Mouse (Mus musculus): Measurements from ENCODE around the gene Gm28044. TPM values are rescaled to one million over a fixed set of nuclear protein-coding genes. Genes with fewer than 3 reads are reported as not detected.
A peak's percentile ranks its signal among the peaks of the same experiment; 100 is the strongest.
"Not testable (repeated sequence)": the region's sequence is repeated elsewhere in the genome, so short reads cannot be mapped to it uniquely, and the experiment has no call there.

Gm28044 gene
- polyA plus RNA-seq, 1 experiment from 2014 or later = 0.67 TPM

DNA sequence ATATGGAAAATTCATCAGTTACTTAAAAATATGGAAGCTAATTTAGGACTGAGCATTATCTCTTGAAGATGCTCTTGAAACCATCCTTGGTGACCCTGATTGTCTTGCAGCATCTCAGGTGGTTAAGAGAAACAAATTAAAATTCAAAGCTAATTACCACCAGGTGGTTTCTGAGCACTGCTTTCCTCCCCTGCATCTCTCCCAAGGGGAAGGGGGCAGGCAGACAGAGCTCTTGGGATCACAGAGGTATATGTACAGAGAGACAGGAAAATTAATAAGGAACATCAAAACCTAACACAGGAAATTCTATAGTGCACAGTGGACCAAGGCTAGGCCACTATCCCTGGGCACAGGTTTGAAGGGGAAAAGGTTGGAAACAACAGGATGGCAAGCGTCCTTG is 27.5 kb downstream of the Gm28044 start:
- Histone ChIP-seq H3K4me2 (peak overlapping the region; percentile 62), H3K36me3 (ENCODE audit: insufficient read depth) (no peaks in the 10 kb centered on the region), H3K4me1 (ENCODE audit: insufficient read depth) (no peaks in the 10 kb centered on the region), H3K27me3 (ENCODE audit: insufficient read depth, low read length) (no peaks in the 10 kb centered on the region), H3K27ac (ENCODE audit: low read depth) (peak overlapping the region; percentile 62), H3K9ac (peak overlapping the region; percentile 34), H3K9me3 (ENCODE audit: low read depth, low read length) (no peaks in the 10 kb centered on the region), H3K4me3 (ENCODE audit: low read depth, low read length) (peak overlapping the region; percentile 45)
- WGBS = 61% methylated on average over 1 of the region's 1 CpGs
- TF ChIP-seq CTCF (IDR thresholded peaks at IDR 0.05; ENCODE audit: low read depth) = no peak
- ATAC-seq (ENCODE audit: insufficient read depth) = peak; percentile 38; the same call in 1 of the 2 replicates
- DNase-seq = no peak

DNA sequence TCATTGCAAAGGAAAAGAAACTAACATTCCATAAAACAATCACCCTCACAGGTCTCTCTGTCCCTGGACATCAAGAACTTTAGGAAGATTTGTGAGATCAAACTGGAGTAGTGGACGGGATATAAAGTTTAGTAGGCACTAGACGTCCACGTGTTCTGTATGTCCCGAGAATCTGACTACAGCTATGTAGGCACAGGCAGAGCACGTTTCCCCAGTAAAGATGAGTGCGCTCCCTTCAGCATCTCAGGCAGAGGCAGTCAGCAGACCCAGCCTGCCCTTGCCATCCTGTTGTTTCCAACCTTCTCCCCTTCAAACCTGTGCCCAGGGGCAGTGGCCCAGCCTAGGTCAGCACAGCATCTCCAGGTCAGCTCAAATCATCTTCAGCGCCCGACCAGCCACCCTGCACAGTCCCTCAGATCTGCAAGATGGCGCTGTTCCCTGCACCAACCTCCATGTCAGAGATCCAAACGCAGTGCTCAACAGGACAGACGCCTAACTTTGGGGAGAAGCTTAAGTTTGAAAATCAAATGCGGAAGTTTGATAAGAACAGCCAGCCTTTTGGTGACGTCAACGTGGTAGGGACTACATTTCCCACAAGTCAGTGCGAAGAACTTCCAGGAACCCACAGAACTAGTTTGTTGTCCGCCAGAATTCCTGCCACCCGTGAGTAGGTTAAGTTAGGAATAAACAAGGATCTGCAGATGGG is 28.2 kb downstream of the Gm28044 start, which contains the start of gene Zfp595:
Zfp595 (minus strand) TSS at position 552 of the 706 bp plus-strand sequence.
- peak; percentile 95 for DNase-seq
- Histone ChIP-seq H3K9ac (peak within 1 kb of the TSS; percentile 34), H3K4me2 (peak within 1 kb of the TSS; percentile 62), H3K27ac (ENCODE audit: low read depth) (peak within 1 kb of the TSS; percentile 62), H3K9me3 (ENCODE audit: low read depth, low read length) (no peaks in the 10 kb centered on the region), H3K4me3 (ENCODE audit: low read depth, low read length) (peak within 1 kb of the TSS; percentile 45), H3K27me3 (ENCODE audit: insufficient read depth, low read length) (no peaks in the 10 kb centered on the region), H3K36me3 (ENCODE audit: insufficient read depth) (no peaks in the 10 kb centered on the region), H3K4me1 (ENCODE audit: insufficient read depth) (no peaks in the 10 kb centered on the region)
- ATAC-seq (ENCODE audit: insufficient read depth) = peak; percentile 95
- TF ChIP-seq CTCF (IDR thresholded peaks at IDR 0.05; ENCODE audit: low read depth) = peak; percentile 64
- 12% methylated on average over 17 of the region's 17 CpGs for WGBS

DNA sequence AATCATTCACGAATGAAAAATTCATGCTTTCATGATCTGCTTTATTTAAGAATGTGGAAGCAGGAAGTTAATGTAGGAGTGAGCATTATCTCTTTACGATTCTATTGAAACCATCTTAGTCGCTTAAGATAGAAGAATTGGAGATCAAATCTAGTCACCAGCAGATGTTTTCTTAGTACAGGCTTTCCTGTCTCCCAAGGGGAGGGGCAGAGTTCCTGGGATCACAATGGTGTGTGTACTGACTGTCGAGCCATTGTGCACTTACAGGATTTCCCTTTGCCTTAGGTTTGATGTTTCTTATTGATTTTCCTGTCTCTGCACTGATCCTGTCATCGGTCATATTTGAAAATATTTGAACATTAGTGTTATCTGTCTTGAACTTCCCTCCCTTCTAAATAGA is 53.6 kb downstream of the Gm28044 start:
- peak; percentile 41 for DNase-seq
- no peaks in the 10 kb centered on the region for H3K27me3 ChIP-seq (ENCODE audit: insufficient read depth, low read length)
- TF ChIP-seq CTCF (IDR thresholded peaks at IDR 0.05; ENCODE audit: low read depth) = no peak
- WGBS = 23% methylated on average over 5 of the region's 5 CpGs
- peak overlapping the region; percentile 74; the same call in 1 of the 2 replicates for H3K9ac ChIP-seq
- no peaks in the 10 kb centered on the region for H3K4me1 ChIP-seq (ENCODE audit: insufficient read depth)
- H3K4me3 ChIP-seq (ENCODE audit: low read depth, low read length) = peak overlapping the region; percentile 67
- H3K4me2 ChIP-seq = peak overlapping the region; percentile 75
- peak; percentile 65 for ATAC-seq (ENCODE audit: insufficient read depth)
- H3K36me3 ChIP-seq (ENCODE audit: insufficient read depth) = no peaks in the 10 kb centered on the region
- H3K27ac ChIP-seq (ENCODE audit: low read depth) = peak overlapping the region; percentile 18; the same call in 1 of the 2 replicates
- no peaks in the 10 kb centered on the region for H3K9me3 ChIP-seq (ENCODE audit: low read depth, low read length)

DNA sequence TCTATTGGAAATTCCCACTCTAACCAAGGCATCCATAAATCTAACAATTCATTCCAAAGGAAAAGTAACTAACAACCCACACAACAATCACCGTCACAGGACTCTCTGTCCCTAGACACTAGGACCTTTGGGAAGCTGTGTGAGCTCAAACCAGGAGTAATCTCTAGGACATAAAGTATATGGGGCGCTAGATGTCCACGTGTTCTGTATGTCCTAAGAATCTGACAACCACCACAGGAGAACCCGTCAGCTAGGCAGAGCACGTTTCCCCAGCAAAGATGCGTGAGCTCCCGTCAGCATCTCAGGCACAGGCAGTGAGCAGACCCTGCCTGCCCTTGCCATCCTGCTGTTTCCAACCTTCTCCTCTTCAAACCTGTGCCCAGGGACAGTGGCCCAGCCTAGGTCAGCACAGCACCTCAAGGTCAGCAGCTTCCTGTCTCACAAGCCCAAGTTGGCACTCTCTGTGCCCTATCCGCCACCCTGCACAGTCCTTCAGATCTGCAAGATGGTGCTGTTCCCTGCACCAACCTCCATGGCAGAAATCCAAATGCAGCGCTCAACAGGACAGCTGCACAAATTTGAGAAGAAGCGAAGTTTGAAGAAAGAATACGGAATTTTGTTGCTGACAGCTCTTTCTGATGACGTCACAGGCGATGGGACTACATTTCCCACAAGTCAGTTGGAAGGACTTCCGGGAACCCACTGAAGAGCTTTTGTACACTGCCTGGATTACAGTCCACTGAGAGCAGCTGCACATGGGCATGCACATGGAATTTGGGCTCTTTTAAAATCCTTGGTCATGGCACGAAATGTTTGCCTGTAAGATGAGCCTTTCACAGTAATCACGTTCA is 54.3 kb downstream of the Gm28044 start, which contains the start of gene Zfp457:
Zfp457 (minus strand) TSS at position 664 of the 851 bp plus-strand sequence.
- Histone ChIP-seq H3K27me3 (ENCODE audit: insufficient read depth, low read length) (no peaks in the 10 kb centered on the region), H3K36me3 (ENCODE audit: insufficient read depth) (no peaks in the 10 kb centered on the region), H3K4me1 (ENCODE audit: insufficient read depth) (no peaks in the 10 kb centered on the region), H3K4me2 (peak within 1 kb of the TSS; percentile 75), H3K27ac (ENCODE audit: low read depth) (peak within 1 kb of the TSS; percentile 63; the same call in 1 of the 2 replicates), H3K4me3 (ENCODE audit: low read depth, low read length) (peak within 1 kb of the TSS; percentile 67), H3K9me3 (ENCODE audit: low read depth, low read length) (no peaks in the 10 kb centered on the region), H3K9ac (peak within 1 kb of the TSS; percentile 74)
- DNase-seq (peak; percentile 97), ATAC-seq (ENCODE audit: insufficient read depth) (peak; percentile 99)
- TF ChIP-seq CTCF (IDR thresholded peaks at IDR 0.05; ENCODE audit: low read depth) = peak; percentile 19; the same call in 1 of the 2 replicates
- WGBS = 10% methylated on average over 16 of the region's 16 CpGs

DNA sequence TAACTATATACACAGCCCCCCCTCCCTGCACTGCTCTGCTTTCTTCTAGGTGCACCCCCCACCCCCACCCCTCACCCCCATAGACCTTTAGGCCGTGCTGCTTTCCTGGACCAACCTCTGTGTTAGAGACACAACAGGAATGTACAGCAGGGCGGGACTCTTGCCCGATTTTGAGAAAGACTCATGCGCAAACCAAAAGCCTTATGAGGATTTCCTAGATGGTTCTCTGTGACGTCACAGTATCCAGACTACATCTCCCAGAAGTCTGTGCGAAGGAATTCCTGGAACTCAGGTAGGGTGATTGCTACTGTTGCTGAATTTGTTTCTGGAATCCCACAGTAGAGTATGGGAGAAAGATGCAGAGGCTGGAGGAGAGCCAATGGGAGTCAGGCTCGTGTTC is 82.0 kb downstream of the Gm28044 start, which contains the start of gene Zfp458:
Zfp458 (minus strand) TSS at position 153 of the 400 bp plus-strand sequence.
- Histone ChIP-seq H3K27me3 (ENCODE audit: insufficient read depth, low read length) (no peaks in the 10 kb centered on the region), H3K27ac (ENCODE audit: low read depth) (no peak within 1 kb of the TSS), H3K36me3 (ENCODE audit: insufficient read depth) (no peaks in the 10 kb centered on the region), H3K9ac (no peak within 1 kb of the TSS), H3K4me2 (no peak within 1 kb of the TSS), H3K9me3 (ENCODE audit: low read depth, low read length) (no peaks in the 10 kb centered on the region), H3K4me3 (ENCODE audit: low read depth, low read length) (no peak within 1 kb of the TSS), H3K4me1 (ENCODE audit: insufficient read depth) (no peaks in the 10 kb centered on the region)
- DNase-seq = peak; percentile 51
- peak; percentile 52 for ATAC-seq (ENCODE audit: insufficient read depth)
- TF ChIP-seq CTCF (IDR thresholded peaks at IDR 0.05; ENCODE audit: low read depth) = no peak
- 38% methylated on average over 7 of the region's 7 CpGs for WGBS

DNA sequence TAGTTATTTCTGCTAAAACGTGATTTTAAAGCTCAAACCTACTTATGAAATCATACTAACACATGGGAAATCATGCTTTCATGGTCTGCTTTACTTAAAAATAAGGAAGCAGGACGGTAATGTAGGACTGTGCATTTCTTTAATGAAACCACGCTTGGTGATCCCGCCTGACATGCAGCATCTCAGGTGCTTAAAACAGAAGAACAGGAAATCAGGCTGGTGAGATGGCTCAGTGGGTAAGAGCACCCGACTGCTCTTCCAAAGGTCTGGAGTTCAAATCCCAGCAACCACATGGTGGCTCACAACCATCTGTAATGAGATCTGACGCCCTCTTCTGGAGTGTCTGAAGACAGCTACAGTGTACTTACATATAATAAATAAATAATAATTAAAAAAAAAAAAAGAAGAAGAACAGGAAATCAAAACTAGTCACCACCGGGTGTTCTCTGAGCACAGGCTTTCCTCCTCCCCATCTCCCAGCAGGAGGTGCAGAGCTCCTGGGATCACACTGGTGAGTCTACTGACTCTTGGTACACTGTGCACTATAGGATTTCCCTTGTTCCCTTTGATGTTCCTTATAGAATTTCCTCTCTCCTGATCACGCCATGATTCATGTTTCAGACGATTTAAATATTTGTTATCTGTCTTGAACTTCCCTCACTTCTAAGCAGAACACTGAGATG is 90.8 kb downstream of the Gm28044 start:
- H3K36me3 ChIP-seq (ENCODE audit: insufficient read depth); H3K27me3 ChIP-seq (ENCODE audit: insufficient read depth, low read length); H3K27ac ChIP-seq (ENCODE audit: low read depth); H3K9me3 ChIP-seq (ENCODE audit: low read depth, low read length); H3K4me1 ChIP-seq (ENCODE audit: insufficient read depth): not testable (repeated sequence)
- ATAC-seq (ENCODE audit: insufficient read depth) = peak; percentile 59
- H3K9ac ChIP-seq = peak overlapping the region; percentile 67
- H3K4me2 ChIP-seq = peak overlapping the region; percentile 71
- DNase-seq = peak; percentile 8
- H3K4me3 ChIP-seq (ENCODE audit: low read depth, low read length) = peak overlapping the region; percentile 64
- 38% methylated on average over 8 of the region's 9 CpGs for WGBS
